Mouse (Mus musculus) cortical plate, adult 2 months (tissue): ENCODE data around the gene Mxd4. TPM values are rescaled to one million over a fixed set of nuclear protein-coding genes. Genes with fewer than 3 reads are reported as not detected.

Experiments
- H3K27ac ChIP-seq: fragments of 200-500 bp; 2 replicates; pipeline ENCODE4 v1.5.1; 2012; ENCODE audit warnings: low read length, control low read depth, inconsistent platforms; ENCODE audit not compliant: insufficient read depth
- H3K4me1 ChIP-seq: fragments of 200-500 bp; 2 replicates; pipeline ENCODE4 v1.6.1; 2011; ENCODE audit warnings: low read length; ENCODE audit not compliant: control insufficient read depth, insufficient read depth
- H3K4me3 ChIP-seq: fragments of 200-500 bp; 2 replicates; pipeline ENCODE4 v1.5.1; 2011; ENCODE audit warnings: mild to moderate bottlenecking, low read length, control low read depth; ENCODE audit not compliant: insufficient read depth
- CTCF ChIP-seq: fragments of 200-500 bp; IDR thresholded peaks from 2 replicates; pipeline ENCODE4 v1.5.1; 2011; ENCODE audit warnings: mild to moderate bottlenecking, control low read depth, low read length; ENCODE audit not compliant: insufficient read depth; ENCODE audit errors: extremely low read depth
- POLR2A ChIP-seq: fragments of 200-500 bp; IDR thresholded peaks from 2 replicates; pipeline ENCODE4 v1.6.1; 2011; ENCODE audit warnings: mild to moderate bottlenecking, low read length, control low read depth; ENCODE audit not compliant: insufficient read depth; ENCODE audit errors: extremely low read depth
- polyA plus RNA-seq: library from polyadenylated mRNA; depleted of rRNA; stranded (reverse); fragments of >200 nt; gene quantifications from 2 replicates; pipeline ENCODE4 v1.2.3, GENCODE M21; 2012

Mxd4 gene
- polyA plus RNA-seq, 1 experiment, result 95.3 TPM

- TF ChIP-seq POLR2A, result no peak
- no peak for TF ChIP-seq CTCF
- H3K27ac ChIP-seq, result no peak overlapping the region
- peaks cover 9% of the 10 kb centered on the region for H3K4me1 ChIP-seq
- peak overlapping the region; percentile 48; the same call in 1 of the 2 replicates for H3K4me3 ChIP-seq
Measured at GRCm38 (mm10) chr5:34188856-34189255, 1.3 kb upstream of the Mxd4 start.

- H3K4me3 ChIP-seq, result peak overlapping the region; percentile 76
- TF ChIP-seq POLR2A, result no peak
- no peak for TF ChIP-seq CTCF
- H3K4me1 ChIP-seq, result peaks cover 17% of the 10 kb centered on the region
- H3K27ac ChIP-seq, result peak overlapping the region; percentile 58; the same call in 1 of the 2 replicates
Measured at GRCm38 (mm10) chr5:34186961-34187391, 544 bp downstream of the Mxd4 start.

GRCm38 (mm10) chr5:34186391-34186790 is 1.1 kb downstream of the Mxd4 start:
- H3K4me1 ChIP-seq, result peaks cover 19% of the 10 kb centered on the region
- peak overlapping the region; percentile 58; the same call in 1 of the 2 replicates for H3K27ac ChIP-seq
- no peak for TF ChIP-seq CTCF
- TF ChIP-seq POLR2A, result no peak
- peak overlapping the region; percentile 76 for H3K4me3 ChIP-seq

- peaks cover 22% of the 10 kb centered on the region for H3K4me1 ChIP-seq
- H3K4me3 ChIP-seq, result peak overlapping the region; percentile 76; the same call in 1 of the 2 replicates
- TF ChIP-seq POLR2A (no peak), CTCF (no peak)
- H3K27ac ChIP-seq, result no peak overlapping the region
Measured at GRCm38 (mm10) chr5:34185791-34186190, 1.7 kb downstream of the Mxd4 start.

- Histone ChIP-seq H3K27ac (peak overlapping the region; percentile 10; the same call in 1 of the 2 replicates), H3K4me1 (peaks cover 22% of the 10 kb centered on the region), H3K4me3 (no peak overlapping the region)
- TF ChIP-seq POLR2A, result no peak
- TF ChIP-seq CTCF, result no peak
Measured at GRCm38 (mm10) chr5:34185051-34185580, 2.4 kb downstream of the Mxd4 start.

GRCm38 (mm10) chr5:34183976-34184375 is 3.5 kb downstream of the Mxd4 start:
- peak overlapping the region; percentile 71; the same call in 1 of the 2 replicates for H3K27ac ChIP-seq
- no peak overlapping the region for H3K4me3 ChIP-seq
- peaks cover 22% of the 10 kb centered on the region for H3K4me1 ChIP-seq
- no peak for TF ChIP-seq CTCF

- peaks cover 22% of the 10 kb centered on the region for H3K4me1 ChIP-seq
- no peak overlapping the region for H3K4me3 ChIP-seq
- peak overlapping the region; percentile 71 for H3K27ac ChIP-seq
- TF ChIP-seq POLR2A, result no peak
Measured at GRCm38 (mm10) chr5:34183156-34183880, 4.2 kb downstream of the Mxd4 start.

- peak overlapping the region; percentile 66 for H3K27ac ChIP-seq
- no peak overlapping the region for H3K4me3 ChIP-seq
- TF ChIP-seq POLR2A (no peak), CTCF (no peak)
- peaks cover 22% of the 10 kb centered on the region for H3K4me1 ChIP-seq
Measured at GRCm38 (mm10) chr5:34182486-34182885, 5.0 kb downstream of the Mxd4 start.

GRCm38 (mm10) chr5:34177821-34178220 is 9.7 kb downstream of the Mxd4 start:
- H3K4me1 ChIP-seq, result peaks cover 10% of the 10 kb centered on the region

GRCm38 (mm10) chr5:34177091-34177490 is 10.4 kb downstream of the Mxd4 start:
- H3K4me1 ChIP-seq, result peaks cover 6% of the 10 kb centered on the region
- no peak overlapping the region for H3K27ac ChIP-seq
- TF ChIP-seq POLR2A (no peak), CTCF (no peak)
- no peak overlapping the region for H3K4me3 ChIP-seq

More at GRCm38 (mm10) chr5:34177821-34178220, 9.7 kb downstream of the Mxd4 start:
- TF ChIP-seq POLR2A, result no peak
- TF ChIP-seq CTCF, result no peak
- no peak overlapping the region for H3K27ac ChIP-seq
- H3K4me3 ChIP-seq, result no peak overlapping the region
